Mouse (Mus musculus): ENCODE data around the gene Prr19. TPM values are rescaled to one million over a fixed set of nuclear protein-coding genes. Genes with fewer than 3 reads are reported as not detected.
A peak's percentile ranks its signal among the peaks of the same experiment; 100 is the strongest.

The Prr19 gene
- total and polyA plus RNA-seq, 2 experiments = not detected

GRCm38 (mm10) chr7:25305956-25306613 lies 4.9 kb downstream of the Prr19 start, which contains the start of gene Tmem145:
Gene Tmem145, plus strand, starts transcription at chr7:25306106.
- Histone ChIP-seq H3K4me3 (ENCODE audit: insufficient read depth, low read depth, low read length) (peak within 1 kb of the TSS; percentile 52; the same call in 1 of the 2 replicates), H3K27me3 (ENCODE audit: control insufficient read depth, insufficient read depth, low read length) (peaks cover 4% of the 10 kb centered on the region), H3K4me1 (ENCODE audit: control insufficient read depth, insufficient read depth, low read length) (no peaks in the 10 kb centered on the region; the same call in 1 of the 2 replicates), H3K79me2 (ENCODE audit: control insufficient read depth, insufficient read depth, low read length) (no peaks in the 10 kb centered on the region), H3K27ac (replicated peaks; ENCODE audit: insufficient read depth, low read depth, low read length) (no peak within 1 kb of the TSS), H3K36me3 (ENCODE audit: control insufficient read depth, insufficient read depth, low read length) (no peaks in the 10 kb centered on the region), H3K9ac (ENCODE audit: low read depth, low read length) (no peak within 1 kb of the TSS)
- WGBS = 2% methylated on average over 46 of the region's 47 CpGs
- no peak for DNase-seq (ENCODE audit: extremely low read depth, low read depth, low spot score)
- TF ChIP-seq POLR2A (IDR thresholded peaks at IDR 0.05; ENCODE audit: extremely low read depth, insufficient read depth, low read length) (no peak), CTCF (IDR thresholded peaks at IDR 0.05; ENCODE audit: low read depth, low read length) (0 out of 2 replicates have a peak, but pooled peaks have one; percentile 2)

GRCm38 (mm10) chr7:25306614-25306996 lies 5.4 kb downstream of the Prr19 start:
- TF ChIP-seq POLR2A (IDR thresholded peaks at IDR 0.05; ENCODE audit: extremely low read depth, insufficient read depth, low read length) = no peak
- no peak for TF ChIP-seq CTCF (IDR thresholded peaks at IDR 0.05; ENCODE audit: low read depth, low read length)

GRCm38 (mm10) chr7:25308702-25309318 lies 7.6 kb downstream of the Prr19 start:
- H3K36me3 ChIP-seq (ENCODE audit: control insufficient read depth, insufficient read depth, low read length) = no peaks in the 10 kb centered on the region
- WGBS = 47% methylated on average over 17 of the region's 17 CpGs
- no peaks in the 10 kb centered on the region; the same call in 1 of the 2 replicates for H3K4me1 ChIP-seq (ENCODE audit: control insufficient read depth, insufficient read depth, low read length)
- H3K79me2 ChIP-seq (ENCODE audit: control insufficient read depth, insufficient read depth, low read length) = no peaks in the 10 kb centered on the region
- H3K9ac ChIP-seq (ENCODE audit: low read depth, low read length) = no peak overlapping the region
- no peak overlapping the region for H3K27ac ChIP-seq (replicated peaks; ENCODE audit: insufficient read depth, low read depth, low read length)
- no peak overlapping the region for H3K4me3 ChIP-seq (ENCODE audit: insufficient read depth, low read depth, low read length)
- no peak for DNase-seq (ENCODE audit: extremely low read depth, low read depth, low spot score)
- H3K27me3 ChIP-seq (ENCODE audit: control insufficient read depth, insufficient read depth, low read length) = peaks cover 10% of the 10 kb centered on the region
- TF ChIP-seq POLR2A (IDR thresholded peaks at IDR 0.05; ENCODE audit: extremely low read depth, insufficient read depth, low read length) (no peak), CTCF (IDR thresholded peaks at IDR 0.05; ENCODE audit: low read depth, low read length) (no peak)

More at GRCm38 (mm10) chr7:25306614-25306996, 5.4 kb downstream of the Prr19 start:
- no peak overlapping the region for H3K4me3 ChIP-seq (ENCODE audit: insufficient read depth, low read depth, low read length)
- no peaks in the 10 kb centered on the region; the same call in 1 of the 2 replicates for H3K4me1 ChIP-seq (ENCODE audit: control insufficient read depth, insufficient read depth, low read length)
- no peak overlapping the region for H3K9ac ChIP-seq (ENCODE audit: low read depth, low read length)
- no peaks in the 10 kb centered on the region for H3K36me3 ChIP-seq (ENCODE audit: control insufficient read depth, insufficient read depth, low read length)
- no peak for DNase-seq (ENCODE audit: extremely low read depth, low read depth, low spot score)
- no peak overlapping the region for H3K27ac ChIP-seq (replicated peaks; ENCODE audit: insufficient read depth, low read depth, low read length)
- H3K27me3 ChIP-seq (ENCODE audit: control insufficient read depth, insufficient read depth, low read length) = peaks cover 5% of the 10 kb centered on the region
- WGBS = 47% methylated on average over 2 of the region's 2 CpGs
- no peaks in the 10 kb centered on the region for H3K79me2 ChIP-seq (ENCODE audit: control insufficient read depth, insufficient read depth, low read length)

DNA sequence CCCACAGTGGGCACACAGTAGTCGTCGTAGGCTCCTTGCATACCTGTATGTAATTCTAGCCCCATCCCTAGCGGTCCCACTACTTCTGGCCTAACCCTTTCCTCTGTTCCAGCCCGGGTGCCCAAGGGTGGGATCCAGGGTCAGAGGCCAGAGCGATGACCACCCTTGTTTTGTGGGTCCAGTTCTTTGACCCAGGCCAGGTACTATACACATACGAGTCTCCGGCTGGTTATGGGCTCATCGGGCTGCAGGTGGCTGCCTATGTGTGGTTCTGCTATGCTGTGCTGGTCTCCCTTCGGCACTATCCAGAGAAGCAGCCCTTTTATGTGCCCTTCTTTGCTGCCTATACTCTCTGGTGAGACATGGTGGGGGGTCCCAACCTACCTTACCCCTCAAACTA lies 8.2 kb downstream of the Prr19 start:
- no peaks in the 10 kb centered on the region for H3K79me2 ChIP-seq (ENCODE audit: control insufficient read depth, insufficient read depth, low read length)
- H3K27ac ChIP-seq (replicated peaks; ENCODE audit: insufficient read depth, low read depth, low read length) = no peak overlapping the region
- no peak for TF ChIP-seq CTCF (IDR thresholded peaks at IDR 0.05; ENCODE audit: low read depth, low read length)
- no peak for TF ChIP-seq POLR2A (IDR thresholded peaks at IDR 0.05; ENCODE audit: extremely low read depth, insufficient read depth, low read length)
- H3K9ac ChIP-seq (ENCODE audit: low read depth, low read length) = no peak overlapping the region
- no peaks in the 10 kb centered on the region; the same call in 1 of the 2 replicates for H3K4me1 ChIP-seq (ENCODE audit: control insufficient read depth, insufficient read depth, low read length)
- no peak overlapping the region for H3K4me3 ChIP-seq (ENCODE audit: insufficient read depth, low read depth, low read length)
- no peak for DNase-seq (ENCODE audit: extremely low read depth, low read depth, low spot score)
- H3K27me3 ChIP-seq (ENCODE audit: control insufficient read depth, insufficient read depth, low read length) = peaks cover 11% of the 10 kb centered on the region
- WGBS = 92% methylated on average over 9 of the region's 9 CpGs
- H3K36me3 ChIP-seq (ENCODE audit: control insufficient read depth, insufficient read depth, low read length) = no peaks in the 10 kb centered on the region

GRCm38 (mm10) chr7:25311193-25311592 lies 10.0 kb downstream of the Prr19 start:
- Histone ChIP-seq H3K4me1 (ENCODE audit: control insufficient read depth, insufficient read depth, low read length) (no peaks in the 10 kb centered on the region), H3K27me3 (ENCODE audit: control insufficient read depth, insufficient read depth, low read length) (peaks cover 22% of the 10 kb centered on the region)
- 67% methylated on average over 11 of the region's 11 CpGs for WGBS

DNA sequence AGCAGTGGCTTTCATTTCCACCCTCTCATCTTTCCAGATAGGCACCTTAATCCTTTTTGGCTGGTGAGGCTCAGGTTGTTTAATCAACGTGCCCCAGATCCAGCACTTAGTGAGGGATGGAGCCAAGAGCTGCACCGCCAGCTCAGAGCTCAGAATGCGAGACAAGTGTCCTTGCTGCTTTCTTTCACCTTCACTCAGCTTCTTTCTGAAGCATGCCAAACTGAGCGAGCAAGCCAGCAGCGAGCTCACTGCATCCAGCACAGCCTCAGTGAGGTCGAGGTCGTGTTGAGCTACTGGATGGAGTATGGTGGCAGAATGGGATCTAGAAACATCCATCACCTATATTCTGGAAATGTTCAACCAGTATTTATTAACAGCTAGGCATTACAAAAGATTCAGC lies 12.1 kb downstream of the Prr19 start:
- H3K9ac ChIP-seq (ENCODE audit: low read depth, low read length) = no peak overlapping the region
- no peak overlapping the region for H3K4me3 ChIP-seq (ENCODE audit: insufficient read depth, low read depth, low read length)
- DNase-seq (ENCODE audit: extremely low read depth, low read depth, low spot score) = no peak
- WGBS = 39% methylated on average over 7 of the region's 7 CpGs
- peaks cover 21% of the 10 kb centered on the region for H3K27me3 ChIP-seq (ENCODE audit: control insufficient read depth, insufficient read depth, low read length)
- H3K4me1 ChIP-seq (ENCODE audit: control insufficient read depth, insufficient read depth, low read length) = no peaks in the 10 kb centered on the region
- no peaks in the 10 kb centered on the region for H3K79me2 ChIP-seq (ENCODE audit: control insufficient read depth, insufficient read depth, low read length)
- TF ChIP-seq CTCF (IDR thresholded peaks at IDR 0.05; ENCODE audit: low read depth, low read length) = no peak
- TF ChIP-seq POLR2A (IDR thresholded peaks at IDR 0.05; ENCODE audit: extremely low read depth, insufficient read depth, low read length) = no peak
- no peak overlapping the region for H3K27ac ChIP-seq (replicated peaks; ENCODE audit: insufficient read depth, low read depth, low read length)
- no peaks in the 10 kb centered on the region for H3K36me3 ChIP-seq (ENCODE audit: control insufficient read depth, insufficient read depth, low read length)

More at GRCm38 (mm10) chr7:25311193-25311592, 10.0 kb downstream of the Prr19 start:
- Histone ChIP-seq H3K79me2 (ENCODE audit: control insufficient read depth, insufficient read depth, low read length) (no peaks in the 10 kb centered on the region), H3K9ac (ENCODE audit: low read depth, low read length) (no peak overlapping the region), H3K27ac (replicated peaks; ENCODE audit: insufficient read depth, low read depth, low read length) (no peak overlapping the region), H3K4me3 (ENCODE audit: insufficient read depth, low read depth, low read length) (no peak overlapping the region), H3K36me3 (ENCODE audit: control insufficient read depth, insufficient read depth, low read length) (no peaks in the 10 kb centered on the region)
- DNase-seq (ENCODE audit: extremely low read depth, low read depth, low spot score) = no peak
- TF ChIP-seq POLR2A (IDR thresholded peaks at IDR 0.05; ENCODE audit: extremely low read depth, insufficient read depth, low read length) = no peak
- TF ChIP-seq CTCF (IDR thresholded peaks at IDR 0.05; ENCODE audit: low read depth, low read length) = no peak
